Mouse (Mus musculus): ENCODE measurements around the gene H2-M10.6. TPM values are rescaled to one million over a fixed set of nuclear protein-coding genes. Genes with fewer than 3 reads are reported as not detected.

The H2-M10.6 gene
- total RNA-seq, 2 experiments from 2014 or later = not detected

GRCm38 (mm10) chr17:36843696-36844095 lies 31.7 kb downstream of the H2-M10.6 start:
- DNase-seq = no peak

- DNase-seq = no peak
Observed at GRCm38 (mm10) chr17:36844286-36844719, 32.3 kb downstream of the H2-M10.6 start.

DNA sequence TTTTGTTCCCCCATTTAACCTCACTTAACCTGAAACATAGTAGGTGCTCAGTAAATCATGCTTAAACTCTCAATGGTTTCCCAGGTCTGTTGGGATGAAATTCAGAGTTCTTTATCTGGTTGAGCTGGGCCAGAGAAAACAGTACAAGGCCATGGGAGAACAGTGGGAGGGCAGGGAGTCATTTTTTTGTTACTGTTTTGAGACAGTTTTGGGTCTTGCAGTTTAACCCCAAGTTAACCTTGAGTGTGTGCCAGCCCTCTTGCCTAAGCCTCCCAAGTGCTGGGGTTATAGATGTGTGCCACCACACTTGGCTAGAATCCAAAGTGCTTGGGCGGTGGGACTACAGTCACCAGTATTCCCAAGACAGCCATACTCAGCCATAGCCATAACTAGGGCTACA lies 32.8 kb downstream of the H2-M10.6 start:
- DNase-seq = no peak

- DNase-seq = no peak
Observed at GRCm38 (mm10) chr17:36848911-36849310, 36.9 kb downstream of the H2-M10.6 start.

GRCm38 (mm10) chr17:36849992-36850391 lies 38.0 kb downstream of the H2-M10.6 start:
- DNase-seq = no peak

GRCm38 (mm10) chr17:36851200-36851599 lies 39.2 kb downstream of the H2-M10.6 start:
- DNase-seq = no peak

GRCm38 (mm10) chr17:36851627-36852026 lies 39.7 kb downstream of the H2-M10.6 start:
- DNase-seq = no peak

DNA sequence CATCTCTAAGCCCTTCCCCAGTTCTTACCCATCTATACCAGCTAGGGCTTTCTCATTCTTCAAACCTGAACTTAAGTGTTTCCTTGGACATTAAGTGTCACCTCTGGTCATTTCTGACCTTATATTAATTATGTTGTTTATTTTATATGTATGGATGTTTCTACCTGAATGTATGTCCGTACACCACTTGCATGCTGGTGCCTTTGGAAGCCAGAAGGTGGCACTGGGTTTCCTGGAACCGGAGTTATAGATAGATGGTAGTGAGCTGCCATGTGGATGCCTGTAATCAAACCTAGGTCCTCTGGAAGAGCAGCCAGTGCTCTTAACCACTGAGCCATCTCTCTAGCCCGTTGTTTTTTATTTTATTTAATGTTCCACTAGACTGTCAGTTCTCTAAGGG lies 43.5 kb downstream of the H2-M10.6 start:
- no peak for DNase-seq

DNA sequence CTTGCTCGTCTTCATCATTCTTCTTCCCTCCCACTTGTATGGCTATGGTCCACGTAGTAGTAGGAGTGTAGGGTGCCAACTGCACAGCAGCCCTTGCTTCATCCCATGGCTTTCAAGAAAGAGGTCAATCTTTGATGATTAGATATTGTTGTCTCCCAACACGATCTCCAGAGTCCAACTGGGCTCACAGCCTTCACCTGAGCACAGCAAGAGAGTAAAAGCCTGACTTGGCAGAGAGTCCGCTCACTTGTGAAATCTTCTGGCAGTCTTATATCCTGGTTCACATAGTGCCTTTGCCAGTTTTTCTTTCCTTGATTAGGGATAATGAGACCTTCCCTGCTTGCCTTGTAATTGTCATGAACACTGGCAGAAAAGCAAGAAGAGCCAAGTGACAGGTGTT lies 44.3 kb downstream of the H2-M10.6 start:
- no peak for DNase-seq

DNA sequence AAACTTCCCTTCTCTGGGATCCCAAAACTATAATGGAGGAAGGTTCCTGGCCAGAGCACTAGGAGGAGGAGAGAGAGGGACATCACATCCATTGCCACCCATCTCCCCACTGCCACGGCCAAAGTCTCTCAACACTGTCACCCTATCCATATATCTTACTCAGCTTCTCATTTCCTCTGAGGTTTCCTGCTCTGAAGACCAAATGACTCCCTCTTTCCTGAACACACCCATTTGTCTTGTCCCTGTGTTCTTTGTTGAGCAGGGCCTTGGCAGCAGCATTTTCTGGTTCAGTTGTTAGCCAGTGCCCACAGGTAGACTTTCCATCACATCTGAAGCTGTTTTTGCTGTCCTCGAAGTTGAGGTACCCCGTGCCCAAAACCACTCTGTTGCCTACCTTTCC lies 46.2 kb downstream of the H2-M10.6 start:
- no peak for DNase-seq

DNA sequence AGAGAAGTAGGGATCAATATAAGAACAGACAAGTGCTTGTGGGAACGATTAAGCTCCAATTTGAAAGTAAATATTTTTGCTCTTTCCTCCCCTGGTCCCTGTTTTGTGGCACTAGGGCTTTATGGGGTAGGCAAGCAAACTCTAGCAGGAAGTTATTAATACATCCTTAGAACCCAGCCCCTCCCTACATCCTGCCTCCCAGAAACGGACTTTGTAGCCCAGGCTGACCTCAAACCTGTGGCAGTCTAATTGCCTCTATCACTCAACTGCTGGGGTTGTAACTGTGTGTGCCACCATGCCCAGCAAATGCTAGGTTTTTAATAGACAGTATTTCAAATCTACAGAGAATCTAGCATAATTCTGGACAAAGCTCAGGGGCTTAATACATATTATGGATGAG lies 49.7 kb downstream of the H2-M10.6 start:
- DNase-seq = no peak

Other genes starting within 250 kb of the H2-M10.6 start
- gene H2-M9, start 169.5 kb upstream of the H2-M10.6 start, total RNA-seq (2021) = not detected
- gene H2-M1, start 140.0 kb upstream of the H2-M10.6 start, total RNA-seq (2021) = not detected
- gene H2-M10.5, start 39.3 kb upstream of the H2-M10.6 start, total RNA-seq (2021) = not detected
- 10 to 100 TPM; 15.2 to 16.7 TPM for gene Trim26, start 25.0 kb downstream of the H2-M10.6 start, total RNA-seq (2021)
- not detected for gene Trim15, start 55.0 kb downstream of the H2-M10.6 start, total RNA-seq (2021)
- under 1 TPM in 1 of 2 experiments, not detected in 1; 0.16 TPM for gene Trim10, start 57.4 kb downstream of the H2-M10.6 start, total RNA-seq (2021)
- not detected for gene Trim40, start 78.0 kb downstream of the H2-M10.6 start, total RNA-seq (2021)
- gene Trim31, start 85.9 kb downstream of the H2-M10.6 start, total RNA-seq (2021) = not detected
- gene Rnf39, start 130.7 kb downstream of the H2-M10.6 start, total RNA-seq (2021) = under 1 TPM in 1 of 2 experiments, not detected in 1; 0.38 TPM
- 10 to 100 TPM; 47.3 to 64.5 TPM for gene Ppp1r11, start 139.6 kb downstream of the H2-M10.6 start, total RNA-seq (2021)
- gene Znrd1, start 146.4 kb downstream of the H2-M10.6 start, total RNA-seq (2021) = 10 to 100 TPM; 18.0 to 20.6 TPM
- 10 to 100 TPM; 13.7 to 15.1 TPM for gene Znrd1as, start 146.4 kb downstream of the H2-M10.6 start, total RNA-seq (2021)
- not detected for gene 2410137M14Rik, start 169.1 kb downstream of the H2-M10.6 start, total RNA-seq (2021)
- not detected for gene H2-M5, start 177.4 kb downstream of the H2-M10.6 start, total RNA-seq (2021)
- gene Zfp57, start 189.0 kb downstream of the H2-M10.6 start, total RNA-seq (2021) = under 1 TPM; 0.78 to 0.82 TPM
- not detected for gene Mog, start 211.2 kb downstream of the H2-M10.6 start, total RNA-seq (2021)
- gene Gabbr1, start 233.8 kb downstream of the H2-M10.6 start, total RNA-seq (2021) = 10 to 100 TPM in 1 of 2 experiments, 1 to 10 TPM in 1; 8.8 to 11.0 TPM